Mouse (Mus musculus) brain, embryonic 14.5 days (tissue): ENCODE measurements around the gene Cep44.

Source experiments
- CTCF ChIP-seq: fragments of 200-500 bp; IDR thresholded peaks from 2 replicates; pipeline ENCODE4 v1.5.1; 2012; ENCODE audit warnings: inconsistent platforms, mild to moderate bottlenecking, moderate library complexity, borderline replicate concordance; ENCODE audit not compliant: insufficient read depth, insufficient read length; ENCODE audit errors: extremely low read depth
- POLR2A ChIP-seq: fragments of 200-500 bp; IDR thresholded peaks from 2 replicates; pipeline ENCODE4 v1.6.1; 2012; ENCODE audit warnings: mild to moderate bottlenecking, inconsistent platforms, borderline replicate concordance; ENCODE audit not compliant: poor library complexity, insufficient read depth, insufficient read length, severe bottlenecking; ENCODE audit errors: extremely low read depth

- TF ChIP-seq POLR2A (0 out of 2 replicates have a peak, but pooled peaks have one; percentile 36), CTCF (no peak)
These were observed at the start of gene Cep44, which contains the start of gene Fbxo8 for GRCm38 (mm10) chr8:56550558-56551360.
